Mouse (Mus musculus) G1E (cell line): ENCODE results near the gene Faf1.

Source experiments
- CTCF ChIP-seq: IDR thresholded peaks from 2 replicates; pipeline ENCODE4 v1.5.1; 2012; ENCODE audit warnings: low read depth, low read length, inconsistent platforms, mixed read lengths
- GATA1 ChIP-seq: IDR thresholded peaks from 2 replicates; pipeline ENCODE4 v1.6.1; 2012; ENCODE audit warnings: borderline replicate concordance, low read length, inconsistent platforms, mixed read lengths
- POLR2AphosphoS5 ChIP-seq: IDR thresholded peaks from 2 replicates; pipeline ENCODE4 v1.6.1; 2012; ENCODE audit warnings: low read depth, low read length, inconsistent platforms; ENCODE audit not compliant: insufficient replicate concordance

- TF ChIP-seq CTCF = no peak
- no peak for TF ChIP-seq GATA1
- TF ChIP-seq POLR2AphosphoS5 = no peak
Measured at GRCm38 (mm10) chr4:109631029-109631428, 45.4 kb upstream of the Faf1 start.
